Mouse (Mus musculus): ENCODE data around the gene Ccdc92. TPM values are rescaled to one million over a fixed set of nuclear protein-coding genes. Genes with fewer than 3 reads are reported as not detected.

Gene Ccdc92
- total and polyA plus RNA-seq, 2 experiments from 2014 or later, result 43.2 to 49.4 TPM

GRCm38 (mm10) chr5:124848994-124849393 is 13.2 kb downstream of the Ccdc92 start:
- Histone ChIP-seq H3K27me3 (ENCODE audit: insufficient read depth, low read length) (no peaks in the 10 kb centered on the region), H3K4me3 (ENCODE audit: low read length) (no peak overlapping the region), H3K4me1 (ENCODE audit: insufficient read depth, low read length) (0 out of 2 replicates have a peak, but pooled peaks cover under 1% of the 10 kb centered on the region), H3K9me3 (ENCODE audit: low read length) (no peaks in the 10 kb centered on the region), H3K36me3 (ENCODE audit: insufficient read depth, low read length) (no peaks in the 10 kb centered on the region), H3K4me2 (ENCODE audit: low read depth, low read length) (no peak overlapping the region), H3K9ac (replicated peaks; ENCODE audit: low read length) (no peak overlapping the region), H3K27ac (no peak overlapping the region)
- DNase-seq (ENCODE audit: low spot score), result no peak
- no peak for TF ChIP-seq CTCF (IDR thresholded peaks at IDR 0.05; ENCODE audit: low read depth)
- ATAC-seq, result no peak
- 81% methylated on average over 3 of the region's 3 CpGs for WGBS

- no peaks in the 10 kb centered on the region for H3K36me3 ChIP-seq (ENCODE audit: insufficient read depth, low read length)
- H3K4me2 ChIP-seq (ENCODE audit: low read depth, low read length), result no peak overlapping the region
- H3K9ac ChIP-seq (replicated peaks; ENCODE audit: low read length), result no peak overlapping the region
- no peak for ATAC-seq
- H3K9me3 ChIP-seq (ENCODE audit: low read length), result no peaks in the 10 kb centered on the region
- no peak for DNase-seq (ENCODE audit: low spot score)
- no peak for TF ChIP-seq CTCF (IDR thresholded peaks at IDR 0.05; ENCODE audit: low read depth)
- H3K27ac ChIP-seq, result no peak overlapping the region
- H3K27me3 ChIP-seq (ENCODE audit: insufficient read depth, low read length), result no peaks in the 10 kb centered on the region
- WGBS, result 68% methylated on average over 1 of the region's 1 CpGs
- H3K4me1 ChIP-seq (ENCODE audit: insufficient read depth, low read length), result peaks cover 7% of the 10 kb centered on the region; the same call in 1 of the 2 replicates
- no peak overlapping the region for H3K4me3 ChIP-seq (ENCODE audit: low read length)
Observed at GRCm38 (mm10) chr5:124847014-124847413, 15.2 kb downstream of the Ccdc92 start.

- H3K9me3 ChIP-seq (ENCODE audit: low read length), result no peaks in the 10 kb centered on the region
- H3K4me1 ChIP-seq (ENCODE audit: insufficient read depth, low read length), result peaks cover 7% of the 10 kb centered on the region
- no peaks in the 10 kb centered on the region for H3K36me3 ChIP-seq (ENCODE audit: insufficient read depth, low read length)
- ATAC-seq (no peak), DNase-seq (ENCODE audit: low spot score) (no peak)
- H3K27ac ChIP-seq, result no peak overlapping the region
- H3K4me2 ChIP-seq (ENCODE audit: low read depth, low read length), result no peak overlapping the region
- H3K9ac ChIP-seq (replicated peaks; ENCODE audit: low read length), result no peak overlapping the region
- TF ChIP-seq CTCF (IDR thresholded peaks at IDR 0.05; ENCODE audit: low read depth), result no peak
- WGBS, result 80% methylated on average over 4 of the region's 4 CpGs
- no peak overlapping the region for H3K4me3 ChIP-seq (ENCODE audit: low read length)
- H3K27me3 ChIP-seq (ENCODE audit: insufficient read depth, low read length), result no peaks in the 10 kb centered on the region
Observed at GRCm38 (mm10) chr5:124844929-124845328, 17.3 kb downstream of the Ccdc92 start.

GRCm38 (mm10) chr5:124843386-124843785 is 18.8 kb downstream of the Ccdc92 start:
- Histone ChIP-seq H3K9ac (replicated peaks; ENCODE audit: low read length) (no peak overlapping the region), H3K36me3 (ENCODE audit: insufficient read depth, low read length) (peaks cover 7% of the 10 kb centered on the region; the same call in 1 of the 2 replicates), H3K4me2 (ENCODE audit: low read depth, low read length) (no peak overlapping the region), H3K4me1 (ENCODE audit: insufficient read depth, low read length) (peaks cover 7% of the 10 kb centered on the region), H3K27me3 (ENCODE audit: insufficient read depth, low read length) (no peaks in the 10 kb centered on the region), H3K9me3 (ENCODE audit: low read length) (no peaks in the 10 kb centered on the region), H3K4me3 (ENCODE audit: low read length) (no peak overlapping the region), H3K27ac (no peak overlapping the region)
- no peak for DNase-seq (ENCODE audit: low spot score)
- TF ChIP-seq CTCF (IDR thresholded peaks at IDR 0.05; ENCODE audit: low read depth), result no peak
- WGBS, result 40% methylated on average over 8 of the region's 8 CpGs
- ATAC-seq, result no peak

GRCm38 (mm10) chr5:124840669-124841068 is 21.6 kb downstream of the Ccdc92 start:
- peak; percentile 65 for DNase-seq (ENCODE audit: low spot score)
- ATAC-seq, result peak; percentile 83
- H3K4me2 ChIP-seq (ENCODE audit: low read depth, low read length), result no peak overlapping the region
- no peak for TF ChIP-seq CTCF (IDR thresholded peaks at IDR 0.05; ENCODE audit: low read depth)
- H3K9me3 ChIP-seq (ENCODE audit: low read length), result no peaks in the 10 kb centered on the region
- H3K36me3 ChIP-seq (ENCODE audit: insufficient read depth, low read length), result peaks cover 19% of the 10 kb centered on the region; the same call in 1 of the 2 replicates
- H3K9ac ChIP-seq (replicated peaks; ENCODE audit: low read length), result no peak overlapping the region
- peaks cover 7% of the 10 kb centered on the region for H3K4me1 ChIP-seq (ENCODE audit: insufficient read depth, low read length)
- no peaks in the 10 kb centered on the region for H3K27me3 ChIP-seq (ENCODE audit: insufficient read depth, low read length)
- peak overlapping the region; percentile 48; the same call in 1 of the 2 replicates for H3K27ac ChIP-seq
- H3K4me3 ChIP-seq (ENCODE audit: low read length), result no peak overlapping the region
- 40% methylated on average over 2 of the region's 2 CpGs for WGBS

GRCm38 (mm10) chr5:124840202-124840601 is 22.0 kb downstream of the Ccdc92 start:
- Histone ChIP-seq H3K4me3 (ENCODE audit: low read length) (no peak overlapping the region), H3K9me3 (ENCODE audit: low read length) (no peaks in the 10 kb centered on the region), H3K27ac (peak overlapping the region; percentile 48; the same call in 1 of the 2 replicates), H3K9ac (replicated peaks; ENCODE audit: low read length) (no peak overlapping the region), H3K27me3 (ENCODE audit: insufficient read depth, low read length) (no peaks in the 10 kb centered on the region), H3K36me3 (ENCODE audit: insufficient read depth, low read length) (peaks cover 24% of the 10 kb centered on the region; the same call in 1 of the 2 replicates), H3K4me1 (ENCODE audit: insufficient read depth, low read length) (peaks cover 7% of the 10 kb centered on the region), H3K4me2 (ENCODE audit: low read depth, low read length) (no peak overlapping the region)
- no peak for DNase-seq (ENCODE audit: low spot score)
- WGBS, result 57% methylated on average over 7 of the region's 7 CpGs
- no peak for TF ChIP-seq CTCF (IDR thresholded peaks at IDR 0.05; ENCODE audit: low read depth)
- ATAC-seq, result 0 out of 2 replicates have a peak, but pooled peaks have one; percentile 22

- 69% methylated on average over 4 of the region's 4 CpGs for WGBS
- Histone ChIP-seq H3K4me2 (ENCODE audit: low read depth, low read length) (no peak overlapping the region), H3K4me1 (ENCODE audit: insufficient read depth, low read length) (no peaks in the 10 kb centered on the region; the same call in 1 of the 2 replicates), H3K27me3 (ENCODE audit: insufficient read depth, low read length) (no peaks in the 10 kb centered on the region), H3K9ac (replicated peaks; ENCODE audit: low read length) (no peak overlapping the region), H3K27ac (no peak overlapping the region), H3K36me3 (ENCODE audit: insufficient read depth, low read length) (peaks cover 34% of the 10 kb centered on the region; the same call in 1 of the 2 replicates), H3K4me3 (ENCODE audit: low read length) (no peak overlapping the region), H3K9me3 (ENCODE audit: low read length) (no peaks in the 10 kb centered on the region)
- DNase-seq (ENCODE audit: low spot score) (no peak), ATAC-seq (no peak)
- TF ChIP-seq CTCF (IDR thresholded peaks at IDR 0.05; ENCODE audit: low read depth), result no peak
Observed at GRCm38 (mm10) chr5:124836621-124837020, 25.6 kb downstream of the Ccdc92 start.
